Mouse (Mus musculus) brain, adult 2 months (tissue): Measurements from ENCODE around the gene Lpp.
A peak's percentile ranks its signal among the peaks of the same experiment; 100 is the strongest.

ENCODE experiments used
- DNase-seq: peaks from one replicate; pipeline ENCODE4 v3.0.0; 2011; ENCODE audit warnings: low read depth, low spot score

Gene Lpp

DNA sequence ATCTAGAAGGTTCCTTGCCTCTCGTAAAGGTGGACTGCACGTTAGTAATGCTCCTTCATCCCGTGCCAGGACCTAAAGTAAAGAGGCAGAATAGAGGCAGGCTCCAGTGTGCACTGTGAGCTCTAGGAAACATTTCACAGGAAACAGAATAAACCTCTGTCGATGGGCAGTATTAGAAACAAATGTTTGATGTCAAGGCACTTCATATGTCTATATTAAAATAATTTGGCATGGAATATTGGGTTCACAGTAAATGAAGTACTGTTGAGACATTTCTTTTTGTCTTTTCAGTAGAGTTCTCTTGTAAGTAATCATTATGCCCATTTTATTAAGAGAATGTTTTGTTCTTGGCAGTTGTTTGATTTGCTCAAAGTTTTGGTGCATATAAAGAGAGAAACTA is 398.7 kb downstream of the Lpp start:
- no peak for DNase-seq

DNA sequence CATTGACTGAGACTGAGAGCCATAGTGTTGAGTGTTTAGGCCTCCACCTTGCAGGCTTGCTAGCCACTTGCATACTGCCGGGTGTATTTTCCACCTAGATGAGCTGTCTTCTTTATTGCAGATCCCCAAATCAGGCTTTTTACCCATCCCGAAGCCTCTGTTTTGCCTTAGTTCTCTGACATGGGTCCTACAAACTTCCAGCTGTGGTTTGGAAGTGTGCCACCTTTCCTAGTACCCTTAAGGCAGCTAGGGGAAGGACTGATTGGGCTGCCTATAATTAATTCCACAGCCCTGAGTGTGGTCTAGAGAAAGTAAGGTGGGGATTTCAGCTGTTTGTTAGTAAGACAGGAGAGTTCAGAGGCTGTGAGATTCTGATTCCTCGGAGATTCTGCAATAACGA is 399.5 kb downstream of the Lpp start:
- DNase-seq, result no peak

DNA sequence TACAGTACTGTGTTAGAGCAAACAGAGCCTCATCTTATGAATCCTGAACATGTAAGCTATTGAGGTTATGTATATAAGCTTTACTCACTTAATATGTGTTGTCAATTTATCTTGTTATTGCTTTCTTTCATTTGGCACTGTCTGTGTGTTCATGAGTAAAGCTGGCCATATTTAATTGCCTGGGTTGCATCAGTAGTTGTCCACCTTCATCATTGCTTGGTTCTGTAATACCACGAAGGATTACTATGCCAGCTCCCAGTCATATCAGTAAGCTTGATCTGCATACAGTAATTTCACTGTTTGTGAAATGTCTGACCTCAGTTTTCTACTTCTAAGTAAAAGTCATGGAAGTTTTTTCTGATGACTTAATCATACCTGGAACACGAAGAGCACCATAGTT is 401.4 kb downstream of the Lpp start:
- DNase-seq, result no peak

DNA sequence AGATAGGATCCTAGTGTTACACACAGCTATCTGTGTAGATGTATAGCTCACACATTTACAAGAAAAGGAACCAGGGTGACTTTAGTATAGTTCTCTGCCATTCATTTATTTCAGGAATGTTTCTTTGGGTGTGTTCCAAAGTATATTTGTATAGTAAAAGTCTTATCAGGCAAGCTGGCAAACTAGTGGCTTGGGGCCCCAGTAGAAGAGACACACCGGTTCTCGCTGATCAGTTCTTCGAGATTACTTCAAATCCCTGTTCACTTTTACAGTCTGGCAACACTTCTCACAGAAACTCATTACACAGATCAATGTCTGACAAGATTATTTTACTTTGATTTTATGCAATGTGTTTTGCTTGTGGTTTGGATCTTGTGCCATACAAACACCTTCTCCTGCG is 408.0 kb downstream of the Lpp start:
- DNase-seq, result no peak

DNA sequence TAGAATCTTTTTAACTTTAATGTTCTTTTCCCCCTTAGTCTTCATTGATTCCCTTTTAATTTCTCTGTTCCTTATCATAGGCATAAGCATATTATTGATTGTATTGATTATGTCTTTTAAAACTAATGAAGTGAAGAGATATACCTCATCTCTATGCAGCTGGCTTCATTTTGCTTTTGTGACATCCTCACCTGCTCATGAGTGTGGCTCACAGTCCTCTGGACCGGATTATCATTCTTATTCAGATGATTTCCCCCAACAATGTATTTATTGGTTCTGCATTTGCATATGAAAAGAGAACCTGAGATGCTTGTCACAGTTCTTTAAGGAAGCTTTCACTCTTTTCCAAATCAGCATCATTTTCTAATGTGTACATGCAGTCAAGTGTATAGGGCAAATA is 408.5 kb downstream of the Lpp start:
- no peak for DNase-seq

DNA sequence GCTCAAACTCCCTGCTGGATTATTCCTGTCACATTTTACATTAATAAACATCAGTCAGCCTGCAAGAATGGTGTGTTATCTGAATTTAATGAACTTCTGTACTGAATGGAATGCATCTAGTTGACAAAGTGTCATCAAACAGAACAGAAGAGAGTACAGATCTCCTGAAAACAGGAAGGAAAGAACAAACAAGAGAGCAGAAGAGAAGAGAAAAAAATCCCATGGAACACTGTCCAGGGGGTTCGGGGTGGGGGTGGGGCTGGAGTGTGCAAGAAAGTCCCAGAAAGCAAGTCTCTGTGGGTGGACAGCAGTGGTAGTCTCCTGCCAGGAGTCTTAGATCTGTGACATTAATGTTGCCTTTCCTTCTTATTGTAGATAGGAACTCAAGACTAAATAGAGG is 412.8 kb downstream of the Lpp start:
- DNase-seq, result no peak

DNA sequence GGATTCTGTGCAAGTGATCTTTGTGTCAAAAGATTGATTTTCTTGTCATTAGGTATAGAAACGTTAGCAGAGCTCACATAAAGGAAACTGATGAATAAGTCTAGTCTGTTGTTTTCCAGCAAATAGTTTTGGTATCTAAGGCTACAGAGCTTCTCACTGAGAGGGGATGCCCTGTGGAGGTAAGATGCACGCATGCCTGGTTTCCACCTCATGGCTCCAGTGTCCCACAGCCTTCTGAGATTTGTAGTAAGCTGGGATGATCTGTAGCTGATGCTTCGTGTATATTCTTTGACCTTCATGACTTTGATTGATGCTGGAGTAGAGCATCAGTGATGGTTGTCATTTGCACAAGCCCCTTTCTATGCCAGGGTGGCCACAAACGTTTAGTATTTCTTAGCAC is 414.3 kb downstream of the Lpp start:
- no peak for DNase-seq

DNA sequence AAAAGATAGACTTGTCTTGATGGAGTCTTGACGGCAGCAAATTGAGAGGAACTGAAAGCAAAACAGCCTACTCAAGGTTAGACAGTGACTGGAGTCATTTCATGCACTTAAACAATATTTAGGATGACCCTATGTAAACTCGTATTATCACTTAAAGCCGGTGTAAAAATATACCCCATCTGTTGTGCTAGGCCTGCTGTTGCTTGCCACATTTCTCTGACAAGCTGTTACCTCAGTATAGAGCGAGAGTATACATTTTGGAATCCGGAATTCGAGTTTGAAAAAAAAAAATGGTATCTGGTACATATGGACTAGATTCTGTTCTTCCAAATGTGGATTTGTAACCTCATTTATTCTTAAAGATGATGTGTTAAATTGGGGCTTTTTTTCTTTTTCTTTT is 416.5 kb downstream of the Lpp start:
- DNase-seq, result peak; percentile 52

DNA sequence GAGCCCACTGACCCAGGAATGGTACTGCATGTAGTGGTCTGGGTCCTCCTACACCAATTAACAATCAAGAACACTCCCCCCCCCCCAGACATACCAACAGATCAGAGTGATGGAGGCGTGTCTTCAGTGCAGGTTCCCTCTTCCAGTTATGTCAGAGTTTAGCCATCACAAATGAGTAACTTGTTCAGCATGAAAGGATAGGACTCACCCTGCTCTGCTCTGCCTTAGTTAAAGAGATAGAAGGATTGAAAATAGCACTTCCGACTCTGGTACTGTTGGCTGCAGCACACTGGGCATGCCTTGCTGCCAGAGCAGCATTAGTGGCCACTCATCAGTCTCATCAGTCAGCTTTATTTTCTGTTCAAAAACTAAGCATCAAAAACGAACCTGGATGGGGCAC is 423.3 kb downstream of the Lpp start:
- no peak for DNase-seq

DNA sequence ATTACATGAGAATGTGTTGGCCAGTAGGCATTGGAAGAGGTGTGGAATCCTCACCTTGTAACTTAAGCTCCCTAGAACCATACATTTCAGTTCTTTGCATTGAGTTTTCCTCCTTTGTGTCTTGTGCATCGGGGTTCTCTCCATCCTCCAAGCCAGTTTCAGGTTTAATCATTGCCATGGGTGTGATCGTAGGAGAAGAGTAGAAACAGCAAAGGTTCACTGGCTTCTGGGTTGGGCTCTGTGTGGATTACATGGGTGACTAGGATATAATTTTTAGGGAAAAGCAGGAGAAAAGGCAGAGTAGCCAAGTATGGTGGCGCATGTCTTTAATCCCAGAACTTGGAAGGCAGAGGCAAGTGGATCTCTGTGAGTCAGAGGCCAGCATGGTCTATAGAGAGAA is 424.1 kb downstream of the Lpp start:
- DNase-seq, result no peak

DNA sequence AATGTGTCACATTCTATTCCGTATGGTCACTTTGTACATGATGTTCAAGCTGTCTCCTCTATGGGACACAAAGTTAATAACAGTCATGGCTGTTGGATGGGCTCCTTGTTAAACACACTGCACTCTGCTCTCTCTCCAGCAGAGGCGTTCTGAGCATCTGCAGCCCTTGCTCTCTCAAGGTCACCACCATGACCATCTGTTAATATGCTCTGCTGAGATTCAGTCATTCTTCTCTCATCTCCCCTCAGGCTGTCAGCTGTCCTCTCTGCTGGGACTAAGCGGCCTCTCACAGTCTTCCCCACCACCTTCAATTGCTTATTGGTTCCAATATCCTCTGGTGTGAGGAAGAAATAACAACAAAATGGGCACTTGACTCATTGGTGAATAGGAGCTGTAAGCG is 425.8 kb downstream of the Lpp start:
- DNase-seq, result peak; percentile 41

DNA sequence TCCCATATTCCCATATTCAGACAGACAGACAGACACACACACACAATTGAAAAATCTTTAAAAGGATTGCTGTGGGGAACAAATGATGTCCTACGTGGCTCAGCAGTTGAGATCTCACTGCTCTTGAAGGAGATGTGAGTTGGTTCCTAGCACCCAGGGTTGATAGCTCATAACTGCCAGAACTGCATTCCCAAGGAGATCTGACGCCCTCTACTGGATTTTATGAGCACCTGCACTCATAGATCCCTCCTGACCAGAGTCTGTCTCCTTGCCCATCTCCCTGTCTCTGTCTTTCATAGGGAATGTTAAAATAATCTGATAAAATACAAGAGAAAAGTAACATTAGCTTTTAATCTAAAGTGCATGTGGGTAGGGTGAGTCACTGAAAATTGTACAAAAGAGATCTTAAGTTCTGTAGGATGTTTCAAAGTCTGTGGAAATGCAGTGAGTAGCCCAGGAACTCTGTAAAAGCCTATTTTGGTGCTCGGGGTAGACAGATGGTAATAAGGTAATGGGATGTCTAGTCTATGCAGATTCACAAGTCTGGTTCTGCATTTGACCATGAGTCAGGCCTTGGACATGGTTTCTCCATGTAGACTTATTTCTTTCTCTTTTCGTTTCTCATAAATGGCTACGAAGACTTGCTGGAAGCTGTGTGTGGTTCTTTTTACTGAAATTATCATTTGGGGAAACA is 429.0 kb downstream of the Lpp start:
- peak; percentile 66 for DNase-seq

DNA sequence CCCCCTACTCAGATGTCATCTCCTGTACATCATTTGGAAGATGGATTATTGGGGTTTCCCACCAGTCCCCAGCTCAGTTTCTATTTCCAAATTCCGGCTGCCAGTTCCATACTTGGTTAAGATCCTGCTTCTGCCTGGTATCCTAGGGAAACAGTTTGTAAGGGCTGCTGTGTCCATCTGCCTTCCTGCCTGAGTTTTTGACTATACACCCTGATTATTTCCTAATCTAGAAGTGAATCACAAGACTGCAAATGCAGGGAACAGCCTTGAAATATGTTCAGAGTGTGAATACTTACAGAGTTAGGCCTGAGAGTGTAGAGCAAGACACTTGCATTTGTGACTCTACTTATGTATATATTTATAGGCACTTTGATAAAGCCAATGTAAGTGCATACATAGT is 429.6 kb downstream of the Lpp start:
- DNase-seq, result peak; percentile 42

DNA sequence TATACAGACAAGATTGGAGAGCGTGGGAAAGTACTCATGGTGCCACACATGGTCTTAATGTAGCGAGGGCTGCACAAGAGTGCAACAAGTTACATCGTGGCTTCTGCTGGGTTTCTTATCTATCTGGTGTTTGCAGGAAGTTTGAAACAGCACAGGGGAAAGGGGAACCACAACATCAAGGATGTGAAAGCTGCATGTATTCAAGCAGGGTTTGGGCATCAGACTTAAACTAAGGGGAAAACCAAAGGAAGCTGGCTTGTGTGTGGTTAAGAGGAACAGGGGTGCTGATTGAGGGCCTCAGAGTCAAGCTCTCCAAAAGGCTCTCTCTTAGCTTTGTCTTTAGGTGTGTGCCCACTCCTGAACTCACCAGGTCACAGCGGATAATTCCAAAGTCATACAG is 433.1 kb downstream of the Lpp start:
- DNase-seq, result no peak

DNA sequence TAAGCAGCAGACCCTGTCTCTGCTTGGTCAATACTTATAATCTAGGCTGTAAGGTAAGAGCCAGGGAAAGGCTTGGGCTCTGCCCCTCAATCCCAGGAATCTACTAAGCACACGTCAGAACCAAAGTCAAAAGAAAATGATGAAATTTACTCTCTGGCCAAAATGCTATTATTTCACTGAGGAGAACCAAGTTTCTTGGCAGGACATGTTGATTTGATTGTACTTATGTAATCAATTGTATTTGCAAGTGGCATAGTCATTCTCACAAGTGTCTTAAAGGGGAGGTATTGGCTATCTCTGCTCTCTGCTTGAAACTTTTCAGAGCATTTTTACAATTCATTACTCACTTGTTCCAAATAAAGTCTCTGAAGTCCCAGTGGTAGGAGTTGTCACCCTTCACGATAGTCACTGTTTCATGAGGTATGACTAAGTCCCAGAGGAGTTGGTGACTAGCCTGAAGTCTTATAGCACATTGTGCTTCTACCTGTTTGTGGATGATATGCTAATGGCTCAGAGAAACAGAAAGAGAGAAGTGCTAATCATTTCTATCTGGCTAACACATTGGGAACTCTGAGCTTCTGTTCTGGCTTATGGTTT is 435.0 kb downstream of the Lpp start:
- peak; percentile 46 for DNase-seq

DNA sequence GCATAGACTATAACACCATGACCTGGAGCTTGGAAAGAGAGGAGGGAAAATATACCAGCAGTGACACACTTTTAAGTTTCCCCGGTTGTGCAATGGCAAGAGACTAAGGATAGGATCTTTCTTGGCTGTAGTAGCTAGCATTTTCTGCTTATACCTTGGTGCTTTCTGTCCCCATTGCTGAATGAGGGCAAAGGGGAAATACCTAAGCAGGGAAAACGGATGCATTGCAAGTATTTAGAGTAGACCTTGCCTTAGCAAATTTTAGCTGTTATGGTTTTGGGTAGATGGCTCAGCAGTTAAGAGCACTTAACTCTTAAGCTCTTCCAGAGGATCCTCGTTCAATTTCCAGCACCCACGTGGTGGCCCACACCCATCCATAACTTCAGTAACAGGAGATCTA is 436.6 kb downstream of the Lpp start:
- DNase-seq, result no peak

DNA sequence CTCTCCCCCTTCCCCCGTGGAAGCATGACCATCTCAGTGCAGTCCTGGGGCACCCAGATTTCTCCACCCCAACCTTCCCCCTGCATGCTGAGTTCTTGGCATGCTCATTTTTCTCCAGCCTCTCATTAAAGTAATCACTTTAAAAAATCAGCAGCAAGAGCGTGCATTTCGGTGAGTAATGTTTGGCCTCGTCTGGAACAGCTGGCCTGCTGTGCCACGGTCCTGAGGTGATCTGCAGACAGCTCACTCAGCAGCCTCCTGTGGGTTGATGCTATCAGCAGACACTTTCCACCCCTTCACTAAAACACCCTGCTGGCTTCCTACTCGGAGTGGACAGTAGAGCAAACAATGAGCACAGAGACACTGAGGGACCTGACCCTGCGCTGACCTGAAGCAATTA is 437.6 kb downstream of the Lpp start:
- no peak for DNase-seq

DNA sequence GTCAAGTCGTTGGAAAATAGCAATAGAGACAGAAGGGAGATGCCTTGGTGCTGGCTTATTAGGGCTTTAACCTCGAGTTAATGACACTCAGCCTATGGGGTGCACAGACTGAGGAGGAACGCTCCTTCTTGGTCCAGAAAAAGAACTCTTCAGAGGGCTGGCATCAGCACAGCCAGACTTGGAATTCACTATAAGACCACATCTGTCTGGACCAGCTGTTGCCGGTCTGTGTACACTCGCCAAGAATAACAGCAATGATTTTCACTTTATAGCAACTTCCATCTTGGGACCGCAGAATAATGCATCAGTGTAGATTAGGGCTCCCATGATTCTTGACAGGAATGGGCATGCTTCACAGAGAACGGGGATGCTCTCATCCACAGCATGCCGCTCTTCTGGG is 439.9 kb downstream of the Lpp start:
- DNase-seq, result no peak

DNA sequence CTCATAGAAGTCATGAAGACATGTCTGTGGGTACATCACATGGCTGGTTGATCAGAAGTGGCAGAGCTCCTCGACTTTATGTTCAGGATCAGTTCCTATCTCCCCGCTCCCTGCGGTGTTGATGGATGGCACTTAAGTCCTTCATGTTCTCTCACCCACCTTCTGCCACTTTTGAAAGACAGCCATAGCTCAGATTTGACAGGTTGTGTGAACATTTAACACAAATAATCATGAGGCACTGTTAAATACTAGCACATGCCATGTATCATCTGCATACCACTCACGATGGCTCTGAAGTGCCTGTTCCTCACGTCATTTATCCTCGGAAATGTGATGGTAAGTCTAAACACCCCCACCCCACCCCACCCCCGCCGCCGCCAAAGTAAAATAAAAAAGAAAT is 441.2 kb downstream of the Lpp start:
- no peak for DNase-seq

DNA sequence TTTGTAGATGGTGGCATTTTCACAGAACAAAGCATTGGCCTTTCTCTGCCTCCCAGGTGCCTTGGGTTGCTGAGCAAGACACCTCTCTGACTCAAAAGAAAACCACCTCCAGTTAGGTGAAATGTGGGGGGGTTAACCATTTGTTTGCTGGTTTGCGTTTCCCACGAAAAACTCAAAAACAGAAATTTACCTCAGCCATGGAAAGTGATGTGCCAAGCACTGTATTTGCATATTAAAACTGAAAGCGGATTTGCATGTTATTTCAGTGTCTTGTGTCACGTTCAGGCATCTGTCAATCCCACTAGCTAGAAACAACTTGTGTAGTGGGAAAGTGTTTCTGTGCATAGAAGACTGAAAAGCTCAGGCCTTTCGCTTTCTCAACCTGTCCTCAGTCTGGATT is 443.2 kb downstream of the Lpp start:
- no peak for DNase-seq

DNA sequence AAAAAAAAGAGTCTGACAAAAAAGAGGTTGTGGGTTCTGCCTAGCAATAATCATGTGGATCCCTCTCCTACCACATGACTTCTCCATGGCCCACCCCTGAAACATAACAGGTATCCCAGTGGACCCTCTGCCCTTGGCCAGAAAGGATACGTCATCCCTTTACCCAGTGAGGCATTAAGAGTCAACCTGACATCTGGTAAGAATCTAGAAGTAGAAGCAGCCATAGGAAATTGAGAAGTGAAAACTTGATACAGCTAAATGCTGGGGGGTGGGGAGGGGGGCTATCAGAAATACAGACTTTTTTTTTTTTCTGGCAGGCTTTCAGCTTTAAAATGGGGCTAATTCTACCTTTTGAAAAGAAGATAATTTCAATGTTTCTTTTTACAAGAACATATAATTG is 445.7 kb downstream of the Lpp start:
- DNase-seq, result no peak

DNA sequence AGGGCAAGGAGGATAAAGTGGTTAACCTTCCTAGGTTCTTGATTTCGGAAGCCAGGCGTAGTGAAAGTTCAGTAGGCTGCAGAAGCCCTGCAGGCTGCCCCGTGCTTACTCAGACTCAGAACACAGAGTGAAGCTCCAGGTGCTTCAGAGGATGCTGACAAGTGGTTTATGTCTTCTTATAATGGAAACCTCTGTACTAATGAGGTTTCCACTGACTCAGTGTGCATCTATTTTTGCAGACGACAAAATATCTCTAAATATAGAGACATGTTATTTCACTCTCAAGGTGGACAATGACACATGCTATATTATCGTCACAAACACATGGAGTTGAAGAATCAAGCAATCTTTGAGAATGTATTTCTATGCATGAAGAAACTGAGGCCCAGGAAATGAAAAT is 446.8 kb downstream of the Lpp start:
- DNase-seq, result no peak

DNA sequence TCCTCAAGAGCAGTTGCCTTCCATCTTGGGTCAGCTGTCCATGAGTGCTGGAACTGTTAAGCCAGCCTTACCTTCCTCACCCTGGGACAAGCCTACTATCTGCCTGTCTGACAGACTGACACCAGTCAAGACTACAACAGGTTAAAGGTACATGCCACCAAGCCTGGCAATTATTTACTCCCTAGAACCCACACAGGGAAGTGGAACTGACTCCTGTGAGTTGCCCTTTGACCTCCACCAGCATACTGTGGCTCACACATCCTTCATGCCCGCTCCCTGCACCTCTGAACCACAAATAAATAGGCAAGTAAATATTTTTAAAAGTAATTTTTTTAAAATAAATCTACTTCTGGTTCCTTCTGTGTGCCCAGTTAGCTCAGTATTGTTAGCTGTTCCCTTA is 452.8 kb downstream of the Lpp start:
- DNase-seq, result no peak
